Mouse (Mus musculus): Measurements from ENCODE around the gene Kcnj3.
"Not testable (repeated sequence)": the region's sequence is repeated elsewhere in the genome, so short reads cannot be mapped to it uniquely, and the experiment has no call there.

Kcnj3 gene

DNA sequence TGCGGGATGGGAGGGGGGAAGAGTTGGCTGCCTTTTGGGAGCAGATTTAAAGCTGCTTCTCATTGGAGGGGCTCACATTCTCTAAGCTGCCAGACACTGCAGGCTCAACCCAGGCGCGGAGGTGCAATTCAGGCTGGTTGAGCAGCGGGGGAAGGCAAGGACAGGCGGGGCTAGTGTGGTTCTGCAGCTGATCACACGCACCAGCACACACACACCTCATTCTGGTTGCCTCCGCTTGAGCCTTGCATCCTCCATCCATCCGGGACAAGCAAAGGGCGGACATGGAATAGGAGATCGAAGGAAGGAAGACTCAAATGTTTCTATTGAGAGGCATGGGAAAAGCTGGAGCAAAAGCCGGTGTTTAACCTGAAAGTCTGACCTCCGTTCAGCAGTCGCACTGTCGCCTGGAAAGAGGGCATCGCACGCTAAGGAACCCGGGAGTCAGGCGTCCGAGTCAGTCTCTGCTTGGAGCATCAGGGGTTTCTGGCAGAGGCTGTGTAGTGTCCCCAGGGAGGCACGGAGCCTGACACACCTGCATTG lies at the start of gene Kcnj3:
Kcnj3 (plus strand) TSS at position 250 of the 540 bp plus-strand sequence.
- peak; percentile 78 for DNase-seq

DNA sequence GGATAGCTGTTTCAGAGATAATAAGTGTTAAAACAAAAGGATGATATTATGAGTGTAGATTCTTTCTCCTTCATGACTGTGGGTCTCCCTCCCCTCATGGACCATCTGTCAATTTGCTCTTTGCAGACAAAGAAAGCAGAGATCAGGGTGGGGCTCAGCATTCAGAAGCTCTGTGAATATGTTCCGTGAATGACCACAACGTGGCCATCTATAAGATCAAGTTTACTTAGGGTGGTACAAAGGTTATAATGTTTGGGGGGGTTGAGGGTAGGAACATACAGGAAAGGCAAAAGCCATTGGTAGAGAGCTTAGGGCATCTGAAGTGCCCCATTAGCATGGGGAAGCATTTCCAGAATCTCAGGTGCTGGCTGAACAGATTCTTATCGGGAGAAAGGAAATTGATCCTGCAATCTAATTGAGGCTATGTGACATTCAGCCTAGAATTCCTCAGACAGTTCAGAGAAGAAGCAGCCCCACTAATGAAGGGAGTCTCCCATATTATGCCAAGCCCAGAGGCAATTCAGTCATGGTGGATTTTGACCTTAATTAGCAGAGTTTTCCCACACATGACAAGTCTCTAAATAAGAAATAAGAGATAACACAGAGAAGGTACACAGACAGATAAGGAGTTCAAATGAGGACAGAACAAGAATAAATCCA lies 45.3 kb upstream of the Kcnj3 start:
- no peak for DNase-seq

DNA sequence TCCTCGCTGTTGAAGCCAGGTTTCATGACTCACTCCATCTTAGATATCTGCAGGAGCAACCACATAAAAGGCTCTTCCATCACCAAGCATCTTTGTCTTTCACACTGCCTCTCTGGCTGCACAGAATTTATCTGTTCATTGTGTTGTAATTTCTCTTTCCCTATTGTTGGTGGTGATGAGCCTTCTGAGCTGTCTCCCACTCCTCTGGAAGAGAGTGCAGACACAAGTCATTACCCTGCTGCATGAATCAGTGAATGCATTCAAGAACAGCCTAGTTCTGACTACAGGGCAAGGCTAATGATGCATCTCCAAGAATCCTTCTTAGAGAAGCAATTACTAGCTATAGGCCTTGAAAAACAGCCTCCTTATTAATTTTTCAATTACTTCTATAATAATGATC lies 30.5 kb upstream of the Kcnj3 start:
- DNase-seq, result no peak

DNA sequence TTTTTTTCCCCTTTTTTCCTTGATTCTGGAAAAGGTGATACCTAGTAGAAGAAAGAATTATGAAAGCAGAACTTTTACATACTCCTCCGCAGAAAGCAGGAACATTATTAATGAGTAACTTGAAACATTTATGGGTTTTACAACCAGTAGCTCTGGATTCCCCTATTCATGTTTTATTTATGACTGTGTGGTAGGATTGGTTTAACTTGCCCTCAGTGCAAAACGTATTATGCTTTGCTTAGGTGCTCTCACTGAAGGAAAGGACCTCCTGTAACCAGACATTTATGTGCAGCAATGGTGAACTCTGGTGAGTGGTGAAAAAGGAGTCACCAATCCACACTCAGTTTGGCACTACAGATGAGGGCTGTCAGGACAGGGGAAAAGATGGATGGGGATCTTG lies 8.1 kb upstream of the Kcnj3 start:
- no peak for DNase-seq

DNA sequence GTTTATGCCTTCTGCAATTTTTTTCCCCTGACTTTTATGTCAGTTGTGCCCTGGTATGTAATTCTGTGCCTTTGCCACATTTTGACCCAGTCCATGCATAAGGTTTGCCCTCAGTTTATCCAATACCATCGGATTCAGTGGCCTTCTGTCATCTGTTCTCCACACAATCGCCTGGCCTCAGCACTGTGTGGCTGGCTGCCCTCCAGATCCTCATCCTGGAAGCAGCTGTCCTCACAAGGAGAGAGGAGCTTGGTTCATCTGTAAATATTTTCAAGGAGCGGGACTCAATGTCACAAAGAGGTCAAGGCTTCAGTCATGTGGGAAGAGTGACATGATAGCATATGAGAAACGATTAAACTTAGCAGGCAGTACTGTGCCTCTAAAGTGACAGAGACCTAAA lies 3.7 kb upstream of the Kcnj3 start:
- DNase-seq, result peak; percentile 72

DNA sequence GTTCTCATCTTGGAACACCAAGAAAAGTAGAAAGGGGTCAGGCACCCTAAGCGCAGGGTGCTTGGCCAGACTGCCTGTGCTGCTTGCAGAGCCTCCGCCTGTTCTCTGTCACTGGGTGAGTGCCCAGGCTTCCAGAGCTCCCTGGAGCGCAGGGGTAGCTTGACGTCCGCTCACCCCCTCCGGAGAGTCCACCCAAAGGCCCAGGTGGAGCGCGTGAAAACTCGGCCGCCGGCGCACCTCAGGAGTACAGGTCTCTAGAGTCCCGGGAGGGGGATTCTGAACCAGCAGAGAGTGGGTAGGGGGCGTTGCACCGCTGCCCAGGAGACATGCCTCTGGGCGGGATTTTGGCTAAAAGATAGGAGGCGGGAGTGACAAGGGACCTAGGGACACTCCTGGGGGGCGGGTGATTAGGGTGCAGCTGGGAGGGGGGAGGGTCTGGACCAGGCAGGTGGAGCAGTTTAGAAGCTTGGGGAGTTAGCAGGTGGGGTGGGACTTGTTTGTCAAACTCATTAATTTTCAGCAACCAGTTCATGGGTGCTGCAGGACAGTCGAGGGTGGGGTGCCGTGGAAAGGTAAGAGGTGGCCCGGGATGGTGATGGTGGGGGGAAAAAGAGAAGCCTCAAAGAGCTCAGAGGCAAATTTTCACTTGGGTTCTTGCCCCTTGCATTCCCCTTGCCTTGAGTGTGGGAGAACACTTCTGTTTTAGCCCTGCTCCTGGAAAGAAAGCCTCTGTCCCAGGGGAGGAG lies 664 bp downstream of the Kcnj3 start:
- DNase-seq, result peak; percentile 39 to 42

DNA sequence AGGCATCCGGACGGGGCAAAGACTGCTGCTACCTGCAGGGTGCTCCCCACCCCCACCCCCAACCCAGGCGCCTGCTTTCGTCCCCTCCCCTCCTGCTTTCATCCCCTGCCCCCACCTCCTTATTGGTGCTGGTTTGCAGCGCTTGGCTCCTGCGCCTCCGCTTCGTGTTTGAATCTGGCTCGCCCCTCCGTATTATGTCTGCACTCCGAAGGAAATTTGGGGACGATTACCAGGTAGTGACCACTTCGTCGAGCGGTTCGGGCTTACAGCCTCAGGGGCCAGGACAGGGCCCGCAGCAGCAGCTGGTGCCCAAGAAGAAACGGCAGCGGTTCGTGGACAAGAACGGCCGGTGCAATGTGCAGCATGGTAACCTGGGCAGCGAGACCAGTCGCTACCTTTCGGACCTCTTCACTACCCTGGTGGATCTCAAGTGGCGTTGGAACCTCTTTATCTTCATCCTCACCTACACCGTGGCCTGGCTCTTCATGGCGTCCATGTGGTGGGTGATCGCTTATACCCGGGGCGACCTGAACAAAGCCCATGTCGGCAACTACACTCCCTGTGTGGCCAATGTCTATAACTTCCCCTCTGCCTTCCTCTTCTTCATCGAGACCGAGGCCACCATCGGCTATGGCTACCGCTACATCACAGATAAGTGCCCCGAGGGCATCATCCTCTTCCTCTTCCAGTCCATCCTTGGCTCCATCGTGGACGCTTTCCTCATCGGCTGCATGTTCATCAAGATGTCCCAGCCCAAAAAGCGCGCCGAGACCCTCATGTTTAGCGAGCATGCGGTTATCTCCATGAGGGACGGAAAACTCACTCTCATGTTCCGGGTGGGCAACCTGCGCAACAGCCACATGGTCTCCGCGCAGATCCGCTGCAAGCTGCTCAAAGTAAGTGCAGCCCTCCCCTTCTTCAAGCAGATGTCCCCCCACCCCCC lies 1.5 kb downstream of the Kcnj3 start:
- DNase-seq, result peak; percentile 40 to 61

DNA sequence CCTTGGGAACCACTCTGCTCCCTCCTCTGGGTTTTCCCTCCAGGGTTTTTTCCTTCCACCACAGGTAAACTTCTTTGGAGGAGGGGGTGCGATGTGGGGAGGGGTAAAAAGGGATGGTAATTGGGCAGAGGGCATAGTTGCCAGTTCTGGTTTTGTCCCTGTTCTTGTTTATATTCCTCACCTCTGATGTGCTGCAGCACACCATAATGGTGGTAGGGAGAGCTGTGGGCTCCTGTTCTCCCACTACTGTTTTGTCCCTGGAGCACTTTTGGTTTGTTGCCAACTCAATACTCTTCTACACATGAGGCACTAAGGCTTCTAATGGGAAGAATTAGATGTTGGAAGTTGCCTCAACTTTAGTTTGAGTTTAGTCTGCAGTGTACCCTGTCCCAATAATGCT lies 2.2 kb downstream of the Kcnj3 start:
- peak in 1 of 2 experiments; percentile 35 for DNase-seq

DNA sequence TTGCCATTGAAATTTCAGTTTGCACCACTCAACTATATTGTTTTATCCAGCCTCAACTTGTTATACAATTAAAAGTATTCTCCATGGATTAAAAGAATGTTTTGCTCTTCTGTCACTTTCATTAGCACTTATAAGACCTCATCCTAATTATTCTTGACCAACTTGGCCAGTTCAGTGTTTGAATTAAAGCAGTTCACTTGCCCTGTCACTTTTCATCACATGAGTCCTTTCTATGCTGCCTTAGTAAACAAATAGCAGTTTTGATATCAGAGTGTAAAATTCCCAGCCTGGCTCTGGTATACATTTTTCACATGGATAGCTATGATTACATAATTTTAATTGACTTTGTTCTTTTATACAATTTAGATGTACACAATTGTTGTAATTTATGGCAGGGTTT lies 3.4 kb downstream of the Kcnj3 start:
- no peak for DNase-seq

DNA sequence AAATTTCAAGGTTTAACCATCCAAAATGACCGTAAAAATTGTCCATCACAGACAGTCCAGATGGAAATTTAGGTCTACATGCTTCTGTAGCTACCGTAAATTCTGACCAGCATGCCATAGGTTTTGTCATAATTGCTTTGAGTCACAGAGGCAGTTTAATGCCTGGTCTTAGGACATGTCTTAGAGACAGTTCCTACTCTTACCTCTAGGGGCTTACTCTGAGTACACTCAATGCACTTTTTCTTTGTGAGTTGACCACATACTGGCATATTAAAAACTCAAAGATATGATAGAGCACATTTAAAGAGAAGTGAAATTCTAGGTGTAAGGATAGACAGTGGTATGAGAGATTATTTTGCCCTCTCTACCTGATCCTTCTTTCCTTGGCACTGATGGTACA lies 6.2 kb downstream of the Kcnj3 start:
- DNase-seq, result no peak

DNA sequence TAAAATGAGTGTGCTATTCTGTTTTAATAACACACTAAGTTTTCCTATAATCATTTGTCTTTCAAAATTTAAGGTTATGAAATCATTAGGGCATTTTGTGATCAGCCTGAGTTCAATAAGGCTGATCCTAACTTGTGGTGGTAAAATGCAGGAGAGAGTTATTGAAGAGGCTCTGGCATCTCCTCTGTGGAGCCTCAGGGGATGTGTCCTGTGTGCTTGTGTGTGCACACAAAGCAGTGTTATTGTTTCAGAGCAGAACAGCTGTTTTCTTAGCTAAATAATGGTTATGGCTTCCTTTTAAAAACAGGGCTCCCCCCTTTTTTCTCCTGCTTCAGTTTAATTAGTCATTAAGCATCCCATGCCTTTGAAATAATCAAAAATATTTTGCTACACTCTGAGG lies 11.5 kb downstream of the Kcnj3 start:
- DNase-seq, result no peak

DNA sequence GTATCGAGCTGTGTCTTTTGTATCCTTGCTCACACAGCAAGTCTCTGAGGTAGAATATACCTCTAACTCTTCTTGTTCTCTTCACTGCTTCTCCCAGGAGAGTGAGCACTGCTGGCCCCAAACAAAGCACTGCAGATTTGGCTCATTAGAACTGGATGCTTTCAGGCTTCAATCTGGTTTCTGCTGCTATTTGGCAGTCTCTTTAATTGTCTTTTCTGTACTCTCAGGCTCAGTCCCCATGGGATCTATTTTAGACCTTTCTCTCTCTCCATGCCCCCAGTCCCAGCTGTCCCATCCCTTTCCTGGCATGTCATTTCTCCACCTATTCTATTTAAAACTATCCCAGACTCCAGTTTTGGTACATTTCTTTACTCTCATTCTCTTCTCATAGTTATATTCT lies 15.0 kb downstream of the Kcnj3 start:
- DNase-seq, result peak; percentile 47 to 54

DNA sequence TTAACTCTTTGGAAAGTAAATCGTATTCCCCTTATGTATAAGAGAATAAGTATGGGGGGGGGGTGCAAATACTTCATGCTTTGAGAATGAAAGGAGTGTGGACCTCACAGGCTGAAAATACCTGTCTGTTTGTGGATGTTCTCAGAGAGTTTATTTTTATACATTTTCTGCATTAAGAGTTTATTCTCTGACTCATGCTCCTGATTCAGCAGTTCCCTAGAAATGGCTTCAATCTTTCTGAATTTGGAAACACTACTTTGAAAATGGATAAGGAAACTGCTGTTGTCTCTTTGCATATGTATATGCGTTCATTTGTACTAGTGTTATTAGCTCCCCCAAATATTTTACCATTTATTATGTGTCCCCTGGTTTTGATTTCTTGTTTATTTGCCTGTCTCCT lies 23.4 kb downstream of the Kcnj3 start:
- no peak for DNase-seq

DNA sequence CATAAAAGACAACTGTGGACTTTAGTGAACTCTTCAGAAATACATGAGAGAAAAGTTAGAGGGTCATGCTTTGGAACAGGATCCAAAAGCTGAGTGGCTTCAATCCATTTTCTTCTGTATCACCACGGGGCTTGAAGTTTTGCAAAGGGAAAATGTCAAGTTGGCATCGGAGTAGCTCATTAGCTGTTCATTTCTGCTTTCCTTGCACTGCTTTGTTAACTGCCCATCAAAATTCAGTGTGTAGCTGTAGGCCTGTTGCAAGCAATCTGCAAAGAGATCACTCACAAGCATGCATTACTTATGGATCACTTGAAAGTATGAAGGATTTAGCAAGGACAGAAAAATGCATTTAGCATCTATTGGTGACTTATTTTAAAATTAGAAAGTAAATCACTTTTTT lies 33.4 kb downstream of the Kcnj3 start:
- no peak for DNase-seq

DNA sequence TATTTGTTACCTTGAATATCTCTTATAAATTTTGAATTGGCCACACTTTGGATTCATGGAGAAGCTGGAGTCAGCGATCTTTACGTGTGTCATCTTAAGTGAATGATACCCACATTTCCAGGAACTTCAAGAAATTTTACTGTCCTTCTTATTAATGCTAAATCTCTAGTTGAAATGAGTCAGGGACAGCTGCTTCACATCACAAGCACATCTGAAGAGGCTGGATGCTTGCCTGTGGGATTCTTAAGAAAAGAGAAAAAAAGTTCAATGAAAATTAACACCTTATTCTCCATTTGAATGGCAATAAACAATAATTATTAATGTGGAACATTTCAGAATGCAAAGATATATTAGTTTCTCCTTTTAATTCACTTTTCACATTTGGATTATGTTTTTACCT lies 34.2 kb downstream of the Kcnj3 start:
- no peak for DNase-seq

DNA sequence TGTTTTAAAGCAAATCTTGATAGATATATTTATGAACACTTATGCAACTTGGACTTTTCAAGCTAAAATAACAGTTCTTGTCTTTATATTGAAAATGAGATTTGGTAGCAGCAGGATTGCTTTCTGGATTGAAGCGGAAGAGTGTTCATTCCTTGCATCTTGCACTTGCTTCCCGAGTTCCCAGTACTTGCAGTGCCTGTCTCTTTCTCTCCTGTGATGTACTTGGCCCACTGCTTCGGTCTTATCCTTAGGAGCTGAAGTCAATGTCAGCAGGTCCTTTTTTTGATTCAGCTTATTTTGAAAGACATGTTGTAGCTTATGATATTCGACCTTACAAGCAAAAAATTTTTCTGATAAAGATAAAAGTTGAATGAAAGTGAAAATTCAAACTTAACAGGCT lies 43.7 kb downstream of the Kcnj3 start:
- DNase-seq, result peak in 1 of 2 experiments; percentile 28

DNA sequence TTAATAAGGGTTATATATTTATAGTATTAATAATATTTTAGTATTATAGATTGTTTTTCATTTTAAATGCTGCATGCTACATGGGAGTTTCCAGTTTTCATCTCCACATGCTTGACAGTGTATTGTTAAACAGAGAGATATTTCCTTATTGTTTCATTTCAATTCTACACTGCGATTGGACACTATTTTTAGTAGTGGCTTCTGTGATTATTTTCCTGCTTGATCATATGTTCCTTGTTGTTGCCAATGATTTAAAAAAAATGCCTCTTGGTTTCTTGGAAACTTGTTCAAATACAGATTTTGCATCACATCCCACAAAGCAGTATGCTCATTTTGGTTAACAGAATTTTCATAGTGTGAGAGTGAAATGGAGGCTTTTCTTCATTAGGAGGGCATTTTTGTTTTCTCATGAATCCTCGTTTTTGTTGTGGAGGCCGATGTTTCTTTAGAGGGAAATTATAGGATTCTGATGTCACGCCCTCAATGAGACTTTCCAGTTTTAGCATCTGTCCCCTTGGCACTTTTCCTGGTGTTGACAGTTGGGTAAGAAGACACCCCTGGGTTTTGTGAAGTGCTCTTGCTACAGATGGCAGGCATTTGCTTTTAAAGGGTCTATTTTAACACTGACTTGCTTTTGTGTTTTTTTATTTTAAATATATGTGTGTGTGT lies 44.3 kb downstream of the Kcnj3 start:
- DNase-seq, result peak; percentile 69 to 81

DNA sequence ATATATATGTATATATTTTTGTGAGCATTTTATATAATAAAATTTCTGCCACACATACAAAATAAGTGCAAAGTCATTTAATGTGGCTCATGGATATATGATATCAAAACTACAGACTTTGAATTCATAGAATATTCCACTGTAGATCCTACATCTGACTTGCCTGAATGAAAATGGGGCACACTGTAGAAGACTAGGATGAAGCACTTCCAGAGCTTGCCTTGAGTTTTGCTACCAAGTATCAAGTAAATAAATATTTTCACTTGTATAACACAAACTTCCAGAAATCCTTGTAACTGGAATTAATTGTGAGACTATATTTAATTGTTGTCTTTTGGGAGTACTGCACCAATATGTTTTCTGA lies 44.8 kb downstream of the Kcnj3 start:
- no peak for DNase-seq

DNA sequence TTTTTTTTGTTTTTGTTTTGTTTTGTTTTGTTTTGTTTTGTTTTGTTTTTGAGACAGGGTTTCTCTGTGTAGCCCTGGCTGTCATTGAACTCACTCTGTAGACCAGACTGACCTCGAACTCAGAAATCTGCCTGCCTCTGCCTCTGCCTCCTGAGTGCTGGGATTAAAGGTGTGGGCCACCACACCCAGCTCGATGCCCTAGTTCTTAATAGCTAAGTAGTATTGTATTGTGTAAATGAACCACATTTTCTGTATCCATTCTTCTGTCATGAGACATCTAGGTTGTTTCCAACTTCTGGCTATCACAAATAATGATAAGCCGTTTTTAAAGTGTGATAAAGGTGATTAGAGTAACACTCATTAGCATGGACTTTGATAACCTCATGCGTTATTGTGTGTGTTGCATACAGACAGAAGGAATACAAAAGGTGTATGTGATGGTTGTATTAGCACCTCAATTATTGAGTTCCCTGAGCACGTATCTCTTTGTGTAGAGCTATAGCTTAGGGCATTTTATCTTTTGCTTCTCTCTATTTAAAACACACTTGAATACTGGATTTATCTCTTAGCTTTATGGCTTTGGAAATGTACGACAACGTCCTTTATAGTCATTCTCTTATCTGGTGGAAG lies 49.8 kb downstream of the Kcnj3 start:
- not testable (repeated sequence) for DNase-seq

DNA sequence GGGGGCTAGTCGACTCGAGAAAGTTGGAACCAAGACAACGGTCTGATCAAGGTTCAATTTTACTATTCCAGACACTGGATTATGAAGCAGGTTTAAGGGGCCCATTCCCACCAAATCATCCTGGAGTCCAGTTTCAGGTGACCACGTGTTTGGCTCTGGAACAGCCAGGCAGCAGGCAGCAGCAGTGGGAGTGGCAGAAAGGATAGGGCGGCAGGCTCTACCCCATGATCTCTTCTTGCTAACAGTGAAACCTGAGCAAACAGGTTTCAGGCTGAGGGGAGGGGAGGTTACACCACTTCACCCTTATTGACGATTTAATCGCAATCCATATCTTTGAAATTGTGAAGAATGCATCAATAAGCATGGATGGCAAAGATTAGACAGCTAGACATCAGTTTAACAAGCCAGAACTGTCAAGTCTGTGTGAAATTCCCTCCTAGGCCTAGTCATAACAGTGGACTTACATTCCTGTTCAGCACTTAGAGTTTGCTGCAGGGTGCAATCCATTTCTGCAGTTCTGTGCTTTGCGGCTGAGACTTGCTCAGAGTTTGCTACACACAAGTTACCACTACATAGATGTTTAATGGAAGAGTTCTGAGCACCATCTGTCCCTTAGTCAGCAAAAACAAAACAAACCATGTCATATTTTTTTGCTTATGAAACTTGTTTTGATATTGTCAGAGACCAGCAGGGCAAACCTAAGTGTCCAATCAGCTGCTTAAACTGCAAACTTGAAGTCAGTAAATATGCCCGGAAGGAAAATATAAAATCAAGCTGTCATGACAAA lies 67.8 kb downstream of the Kcnj3 start:
- no peak for DNase-seq

DNA sequence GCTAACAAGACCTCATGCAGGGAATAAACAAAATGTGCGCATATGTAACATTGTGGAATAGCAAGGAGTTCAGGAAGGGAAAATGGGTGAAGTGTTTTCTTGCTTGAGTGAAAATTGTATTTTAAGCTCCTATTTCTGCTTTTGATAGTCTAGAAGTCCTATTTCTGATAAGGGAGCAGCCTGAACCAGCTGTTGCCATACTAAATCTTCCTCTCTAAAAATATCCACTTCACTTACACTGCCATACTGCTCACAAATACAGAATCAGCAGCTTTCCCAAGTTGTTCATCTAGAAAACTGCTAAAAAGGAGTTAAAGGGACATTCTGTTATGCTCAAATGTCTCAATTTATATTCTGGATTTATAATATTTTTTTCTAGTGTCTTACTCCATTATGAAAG lies 69.9 kb downstream of the Kcnj3 start:
- no peak for DNase-seq
